Mouse (Mus musculus) intestine, postnatal 0 days (tissue): ENCODE results near the gene C2cd5. TPM values are rescaled to one million over a fixed set of nuclear protein-coding genes. Genes with fewer than 3 reads are reported as not detected.

Source experiments
- ATAC-seq: fragments of 200-750 bp; cut with Nextera tagmentation; 2 replicates; pipeline ENCODE4 v1.8.0; 2017; ENCODE audit warnings: mild to moderate bottlenecking, moderate TSS enrichment, moderate library complexity
- H3K27ac ChIP-seq: fragments of 300-500 bp; sonication (generic); 2 replicates; pipeline ENCODE4 v1.5.1; 2014; ENCODE audit warnings: mild to moderate bottlenecking, low read depth, low read length, moderate library complexity
- H3K27me3 ChIP-seq: fragments of 300-500 bp; sonication (generic); replicated peaks from 2 replicates; pipeline ENCODE4 v1.6.1; 2014; ENCODE audit warnings: low read length, mixed read lengths; ENCODE audit not compliant: control insufficient read depth, insufficient read depth
- H3K36me3 ChIP-seq: fragments of 300-500 bp; sonication (generic); 2 replicates; pipeline ENCODE4 v1.6.1; 2014; ENCODE audit warnings: mild to moderate bottlenecking, moderate library complexity; ENCODE audit not compliant: control insufficient read depth, insufficient read depth
- H3K4me1 ChIP-seq: fragments of 300-500 bp; sonication (generic); replicated peaks from 2 replicates; pipeline ENCODE4 v1.6.1; 2014; ENCODE audit warnings: antibody characterized with exemption, low read length, mixed read lengths; ENCODE audit not compliant: control insufficient read depth, insufficient read depth
- H3K4me2 ChIP-seq: fragments of 300-500 bp; sonication (generic); replicated peaks from 2 replicates; pipeline ENCODE4 v1.6.1; 2014; ENCODE audit warnings: low read depth, mild to moderate bottlenecking, moderate library complexity
- H3K4me3 ChIP-seq: fragments of 300-500 bp; sonication (generic); 2 replicates; pipeline ENCODE4 v1.5.1; 2014; ENCODE audit warnings: low read depth, low read length
- H3K9ac ChIP-seq: fragments of 300-500 bp; sonication (generic); 2 replicates; pipeline ENCODE4 v1.6.1; 2014; ENCODE audit warnings: mild to moderate bottlenecking, low read depth, low read length
- H3K9me3 ChIP-seq: fragments of 300-500 bp; sonication (generic); 2 replicates; pipeline ENCODE4 v1.6.1; 2016; ENCODE audit warnings: mixed run types; ENCODE audit not compliant: control insufficient read depth
- CTCF ChIP-seq: sonication (generic); IDR thresholded peaks from 2 replicates; pipeline ENCODE4 v1.5.1; 2016; ENCODE audit warnings: low read depth, mild to moderate bottlenecking, control low read depth, antibody characterized with exemption, moderate library complexity
- WGBS: fragments of 180-500 bp; shearing (Covaris S2); extraction: QIAGEN DNeasy Blood & Tissue Kit; methylation state at CpG from one replicate; pipeline ENCODE4 v1.1.7; 2014; 5-methylcytosine and 5-hydroxymethylcytosine counted together
- polyA plus RNA-seq: library from polyadenylated mRNA; unstranded; fragments of >200 nt; fragmentation: Nextera tagmentation; extraction: Ambion mirVana; gene quantifications from 2 replicates; pipeline ENCODE4 v1.2.1, GENCODE M21; 2015

The C2cd5 gene
- polyA plus RNA-seq, 1 experiment from 2014 or later: 10.2 TPM

DNA sequence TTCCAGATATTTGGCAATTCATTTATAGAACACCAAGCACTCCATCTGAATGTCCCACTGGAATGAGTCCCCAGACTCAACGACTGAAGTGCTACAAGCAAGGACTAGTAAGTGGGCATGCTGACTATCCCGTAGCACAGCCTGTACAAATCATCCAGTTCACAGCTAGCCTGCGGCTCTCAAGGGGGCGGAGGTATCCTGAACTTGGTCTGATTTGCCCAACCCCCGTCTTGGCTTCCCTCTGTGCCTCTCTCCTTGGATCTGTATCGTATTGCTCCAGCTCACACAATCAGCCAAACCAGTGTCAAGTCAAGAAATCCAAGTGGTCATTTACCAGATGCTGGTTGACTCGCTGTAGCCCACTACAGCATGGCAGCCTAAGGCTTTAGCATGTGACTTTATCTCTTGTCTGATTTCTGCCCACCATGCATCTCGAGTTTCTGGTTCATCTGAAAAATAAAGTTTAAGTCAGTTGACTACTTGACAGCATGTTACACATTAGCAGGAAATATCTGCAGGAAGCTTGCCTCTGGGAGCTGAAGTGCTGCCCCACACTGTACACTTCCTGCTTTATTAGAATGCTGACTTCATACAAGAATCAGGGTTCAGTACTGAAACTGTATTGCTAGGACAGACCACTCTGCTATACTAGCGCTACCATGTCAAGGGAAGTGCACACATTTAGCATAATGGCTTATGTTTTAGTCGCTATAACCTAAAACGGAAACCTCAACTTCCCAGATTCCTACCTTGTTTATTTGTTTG lies 50.0 kb downstream of the C2cd5 start:
- no peak overlapping the region for H3K4me3 ChIP-seq
- no peak overlapping the region for H3K4me2 ChIP-seq
- WGBS: 70% methylated on average over 11 of the region's 11 CpGs
- H3K27ac ChIP-seq: no peak overlapping the region
- no peaks in the 10 kb centered on the region for H3K9me3 ChIP-seq
- no peak overlapping the region for H3K9ac ChIP-seq
- H3K36me3 ChIP-seq: peaks cover 20% of the 10 kb centered on the region
- TF ChIP-seq CTCF: no peak
- no peaks in the 10 kb centered on the region for H3K27me3 ChIP-seq
- ATAC-seq: no peak
- H3K4me1 ChIP-seq: no peaks in the 10 kb centered on the region

DNA sequence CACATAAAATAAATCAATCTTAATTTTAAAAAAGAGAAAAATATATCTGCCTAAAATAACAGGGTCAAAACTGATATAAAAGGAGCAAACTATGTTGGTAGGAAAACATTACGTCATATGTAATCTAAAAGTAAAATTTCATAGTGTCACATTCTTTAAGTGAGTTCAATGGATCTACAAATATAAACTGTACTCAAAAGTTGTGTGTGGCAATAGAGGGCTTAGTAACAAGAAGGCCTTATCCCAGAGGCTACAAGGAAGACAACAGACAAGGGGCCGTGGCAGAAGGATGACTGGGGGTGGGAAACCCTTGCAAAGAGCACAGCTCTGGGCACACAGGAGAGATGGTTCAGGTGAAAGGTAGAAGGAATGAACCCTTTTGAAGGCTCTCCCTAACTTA lies 50.8 kb downstream of the C2cd5 start:
- Histone ChIP-seq H3K4me3 (no peak overlapping the region), H3K27me3 (no peaks in the 10 kb centered on the region), H3K36me3 (peaks cover 20% of the 10 kb centered on the region), H3K4me2 (no peak overlapping the region), H3K4me1 (no peaks in the 10 kb centered on the region), H3K9ac (no peak overlapping the region), H3K9me3 (no peaks in the 10 kb centered on the region), H3K27ac (no peak overlapping the region)
- no peak for TF ChIP-seq CTCF
- 97% methylated on average over 2 of the region's 2 CpGs for WGBS
- no peak for ATAC-seq

DNA sequence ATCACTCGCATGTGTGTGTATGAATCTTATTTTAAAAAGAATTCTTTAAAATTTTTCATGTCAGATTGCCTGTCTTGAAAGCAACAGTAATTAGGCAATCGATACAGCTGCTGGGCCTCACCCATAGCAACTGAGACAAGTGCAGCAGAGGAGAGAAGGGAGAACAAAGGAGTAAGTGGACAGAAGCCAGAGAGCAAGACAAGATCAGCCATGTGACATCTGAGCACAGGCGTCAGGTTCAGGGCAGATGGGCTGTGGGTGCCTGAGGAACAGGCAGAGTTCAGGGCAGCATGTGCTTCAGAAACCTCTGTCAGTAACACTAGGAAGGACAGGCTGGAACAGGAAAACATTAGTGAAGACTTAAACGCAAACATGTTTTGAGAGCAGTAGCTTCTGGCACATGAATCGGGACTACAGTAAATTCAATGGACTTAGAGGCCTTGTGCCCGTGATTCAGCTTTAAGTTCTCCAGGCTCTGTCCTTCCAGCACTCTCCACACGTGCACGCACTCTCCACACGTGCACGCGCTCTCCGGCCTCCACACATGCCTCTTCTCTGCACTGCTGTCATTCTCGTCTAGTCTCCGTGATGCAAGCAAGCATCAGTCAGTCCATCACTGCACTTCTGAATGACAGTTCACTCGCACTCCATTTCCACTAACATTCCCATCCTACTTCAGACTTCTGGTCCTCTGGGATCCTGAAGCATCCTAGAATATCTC lies 52.2 kb downstream of the C2cd5 start:
- Histone ChIP-seq H3K27ac (no peak overlapping the region), H3K4me2 (no peak overlapping the region), H3K36me3 (peaks cover 20% of the 10 kb centered on the region), H3K27me3 (no peaks in the 10 kb centered on the region), H3K9me3 (no peaks in the 10 kb centered on the region), H3K4me3 (no peak overlapping the region), H3K9ac (no peak overlapping the region), H3K4me1 (no peaks in the 10 kb centered on the region)
- ATAC-seq: no peak
- no peak for TF ChIP-seq CTCF
- WGBS: 90% methylated on average over 15 of the region's 15 CpGs

DNA sequence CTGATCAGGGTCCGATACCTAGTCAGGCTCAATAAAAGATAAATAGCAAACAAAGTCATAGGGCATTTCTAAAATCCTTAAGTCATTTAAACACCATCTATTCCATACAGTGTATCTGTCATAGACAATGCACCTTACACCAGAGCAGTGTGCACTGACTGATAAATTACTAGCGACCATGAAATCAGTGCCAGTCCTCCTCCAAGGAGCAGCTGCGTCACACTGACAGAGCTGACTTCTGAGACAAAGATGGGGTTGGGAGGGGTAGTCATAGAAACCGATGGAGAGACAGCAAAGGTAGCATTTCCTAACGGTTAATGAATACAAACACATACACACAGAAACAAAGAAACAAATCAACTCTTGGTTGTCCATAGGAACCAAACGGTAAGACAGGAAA lies 58.4 kb downstream of the C2cd5 start:
- H3K9me3 ChIP-seq: no peaks in the 10 kb centered on the region
- no peak for ATAC-seq
- no peak overlapping the region for H3K27ac ChIP-seq
- H3K9ac ChIP-seq: no peak overlapping the region
- H3K4me3 ChIP-seq: no peak overlapping the region
- peaks cover 34% of the 10 kb centered on the region for H3K36me3 ChIP-seq
- no peaks in the 10 kb centered on the region for H3K27me3 ChIP-seq
- no peaks in the 10 kb centered on the region for H3K4me1 ChIP-seq
- H3K4me2 ChIP-seq: no peak overlapping the region
- TF ChIP-seq CTCF: no peak
- WGBS: 87% methylated on average over 6 of the region's 6 CpGs

DNA sequence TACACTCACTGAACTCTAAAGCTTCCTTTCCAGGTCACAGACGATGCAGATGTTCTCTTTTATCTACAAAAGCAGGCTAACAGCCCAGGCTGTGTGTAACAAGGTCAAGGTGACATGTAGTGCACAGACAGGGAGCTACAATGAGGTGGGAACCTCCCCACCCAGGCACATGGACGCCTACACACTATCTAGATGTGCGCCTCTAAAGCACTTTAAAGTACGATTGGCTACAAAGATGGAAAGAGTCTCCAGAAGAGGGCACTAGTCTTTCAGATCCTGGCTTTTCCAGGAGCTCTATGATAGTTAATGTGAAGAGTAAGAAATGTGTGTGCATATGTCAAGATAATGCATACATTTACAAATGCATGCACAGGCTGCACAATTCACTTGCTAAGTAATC lies 64.7 kb downstream of the C2cd5 start:
- Histone ChIP-seq H3K9me3 (no peaks in the 10 kb centered on the region), H3K4me3 (no peak overlapping the region), H3K36me3 (peaks cover 67% of the 10 kb centered on the region), H3K9ac (no peak overlapping the region), H3K4me1 (no peaks in the 10 kb centered on the region), H3K4me2 (no peak overlapping the region), H3K27ac (no peak overlapping the region), H3K27me3 (no peaks in the 10 kb centered on the region)
- ATAC-seq: no peak
- peak; percentile 68 for TF ChIP-seq CTCF
- 46% methylated on average over 4 of the region's 4 CpGs for WGBS

DNA sequence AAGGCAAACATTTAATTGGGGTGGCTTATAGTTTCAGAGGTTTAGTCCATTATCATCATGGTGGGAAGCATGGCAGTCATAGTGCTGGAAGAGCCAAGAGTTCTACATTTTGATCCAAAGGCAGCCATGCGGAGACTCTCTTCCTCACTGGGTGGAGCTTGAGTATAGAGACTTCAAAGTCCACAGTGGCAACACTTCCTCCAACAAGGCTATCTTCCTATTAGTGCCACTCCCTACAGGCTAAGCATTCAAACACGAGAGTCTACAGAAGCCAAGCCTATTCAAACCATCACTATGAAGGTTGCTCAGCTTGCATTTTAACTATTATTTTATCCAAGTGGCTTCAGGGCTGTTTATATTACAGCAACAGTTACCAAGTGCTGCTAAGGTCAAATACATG lies 65.4 kb downstream of the C2cd5 start:
- 47% methylated on average over 2 of the region's 2 CpGs for WGBS
- H3K36me3 ChIP-seq: peaks cover 69% of the 10 kb centered on the region
- no peaks in the 10 kb centered on the region for H3K9me3 ChIP-seq
- H3K4me2 ChIP-seq: no peak overlapping the region
- no peaks in the 10 kb centered on the region for H3K4me1 ChIP-seq
- no peak overlapping the region for H3K27ac ChIP-seq
- peak; percentile 90 for ATAC-seq
- no peak overlapping the region for H3K9ac ChIP-seq
- no peak for TF ChIP-seq CTCF
- H3K27me3 ChIP-seq: no peaks in the 10 kb centered on the region
- H3K4me3 ChIP-seq: no peak overlapping the region
